Mouse (Mus musculus): ENCODE results near the gene Bphl. TPM values are rescaled to one million over a fixed set of nuclear protein-coding genes. Genes with fewer than 3 reads are reported as not detected.
"Not testable (repeated sequence)": the region's sequence is repeated elsewhere in the genome, so short reads cannot be mapped to it uniquely, and the experiment has no call there.

Gene Bphl
- polyA plus RNA-seq, 1 experiment from 2014 or later, result 39.9 TPM

- Histone ChIP-seq H3K4me3 (peak within 1 kb of the TSS; percentile 67), H3K9ac (peak within 1 kb of the TSS; percentile 91), H3K36me3 (peaks cover 26% of the 10 kb centered on the region), H3K27me3 (replicated peaks) (no peaks in the 10 kb centered on the region), H3K4me2 (peak within 1 kb of the TSS; percentile 87), H3K4me1 (peaks cover 20% of the 10 kb centered on the region), H3K27ac (replicated peaks) (peak within 1 kb of the TSS; percentile 48; the same call in 1 of the 2 replicates), H3K9me3 (no peaks in the 10 kb centered on the region)
- ATAC-seq (ENCODE audit: extremely low read depth, insufficient number of reproducible peaks, low FRiP score, low TSS enrichment), result peak; percentile 80
- WGBS, result 1% methylated on average over 45 of the region's 45 CpGs
Measured at GRCm38 (mm10) chr13:34077492-34078271, 40.3 kb downstream of the Bphl start, which contains the start of gene Tubb2a. Gene Tubb2a (minus strand): TSS chr13:34078007.

- Histone ChIP-seq H3K4me3 (peak overlapping the region; percentile 67), H3K27ac (replicated peaks) (no peak overlapping the region), H3K4me2 (peak overlapping the region; percentile 87), H3K9me3 (no peaks in the 10 kb centered on the region), H3K36me3 (peaks cover 22% of the 10 kb centered on the region), H3K27me3 (replicated peaks) (no peaks in the 10 kb centered on the region), H3K4me1 (peaks cover 18% of the 10 kb centered on the region), H3K9ac (peak overlapping the region; percentile 91)
- 37% methylated on average over 16 of the region's 16 CpGs for whole genome bisulfite sequencing
- no peak; the same call in 1 of the 2 replicates for ATAC-seq (ENCODE audit: extremely low read depth, insufficient number of reproducible peaks, low FRiP score, low TSS enrichment)
Measured at GRCm38 (mm10) chr13:34078500-34079280, 41.3 kb downstream of the Bphl start.

DNA sequence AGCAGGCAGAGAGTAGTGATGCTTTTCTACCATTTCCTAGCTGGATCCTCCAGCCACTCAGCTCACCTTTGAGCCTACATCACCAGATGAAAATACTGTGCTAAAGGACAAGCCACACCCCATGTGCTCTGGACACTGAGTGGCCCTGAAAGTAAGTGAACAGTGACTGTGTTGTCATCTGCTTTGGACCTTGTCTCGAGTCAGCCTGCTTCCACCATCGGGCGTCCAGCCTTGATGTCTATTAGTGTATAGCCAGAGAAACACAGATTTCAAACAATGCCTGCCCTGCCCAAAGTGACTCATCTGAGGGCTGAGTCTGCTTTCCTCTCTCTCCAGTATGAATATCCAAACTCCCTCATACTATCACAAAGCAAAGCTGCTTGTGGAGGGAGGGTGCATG is 42.4 kb downstream of the Bphl start:
- 58% methylated on average over 3 of the region's 3 CpGs for WGBS
- peaks cover 16% of the 10 kb centered on the region for H3K36me3 ChIP-seq
- no peaks in the 10 kb centered on the region for H3K27me3 ChIP-seq (replicated peaks)
- no peak for ATAC-seq (ENCODE audit: extremely low read depth, insufficient number of reproducible peaks, low FRiP score, low TSS enrichment)
- no peak overlapping the region for H3K27ac ChIP-seq (replicated peaks)
- no peaks in the 10 kb centered on the region for H3K9me3 ChIP-seq
- H3K4me1 ChIP-seq, result peaks cover 18% of the 10 kb centered on the region
- no peak overlapping the region for H3K4me3 ChIP-seq
- no peak overlapping the region for H3K9ac ChIP-seq
- H3K4me2 ChIP-seq, result no peak overlapping the region

DNA sequence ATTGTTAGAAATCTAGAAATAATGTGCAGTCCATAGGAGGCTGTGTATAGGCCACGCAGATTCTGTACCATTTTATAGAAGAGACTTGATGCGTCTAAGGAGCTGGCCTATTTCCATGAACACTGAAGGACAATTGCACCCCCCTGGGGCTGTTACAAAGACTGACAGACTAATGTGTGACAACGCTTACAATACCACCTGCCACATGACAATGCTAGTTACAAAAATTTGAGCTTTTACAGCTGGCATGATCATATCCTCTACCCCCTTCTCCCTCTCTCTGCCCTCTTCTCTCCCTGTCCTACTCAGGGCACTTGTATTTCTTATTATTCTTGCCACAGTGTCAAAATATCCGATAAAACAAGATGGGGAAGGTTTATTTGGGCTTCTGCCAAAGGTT is 44.5 kb downstream of the Bphl start:
- Histone ChIP-seq H3K36me3 (no peaks in the 10 kb centered on the region), H3K4me2 (no peak overlapping the region), H3K9ac (no peak overlapping the region), H3K4me3 (no peak overlapping the region), H3K4me1 (peaks cover 16% of the 10 kb centered on the region), H3K27me3 (replicated peaks) (no peaks in the 10 kb centered on the region), H3K9me3 (no peaks in the 10 kb centered on the region), H3K27ac (replicated peaks) (no peak overlapping the region)
- WGBS, result 78% methylated on average over 4 of the region's 4 CpGs
- ATAC-seq (ENCODE audit: extremely low read depth, insufficient number of reproducible peaks, low FRiP score, low TSS enrichment), result no peak

GRCm38 (mm10) chr13:34084026-34084750 is 46.8 kb downstream of the Bphl start:
- 58% methylated on average over 9 of the region's 9 CpGs for WGBS
- ATAC-seq (ENCODE audit: extremely low read depth, insufficient number of reproducible peaks, low FRiP score, low TSS enrichment), result no peak
- no peaks in the 10 kb centered on the region for H3K9me3 ChIP-seq
- H3K9ac ChIP-seq, result no peak overlapping the region
- no peak overlapping the region for H3K27ac ChIP-seq (replicated peaks)
- H3K36me3 ChIP-seq, result no peaks in the 10 kb centered on the region
- peaks cover 24% of the 10 kb centered on the region for H3K4me1 ChIP-seq
- H3K4me2 ChIP-seq, result no peak overlapping the region
- H3K27me3 ChIP-seq (replicated peaks), result no peaks in the 10 kb centered on the region
- H3K4me3 ChIP-seq, result no peak overlapping the region

DNA sequence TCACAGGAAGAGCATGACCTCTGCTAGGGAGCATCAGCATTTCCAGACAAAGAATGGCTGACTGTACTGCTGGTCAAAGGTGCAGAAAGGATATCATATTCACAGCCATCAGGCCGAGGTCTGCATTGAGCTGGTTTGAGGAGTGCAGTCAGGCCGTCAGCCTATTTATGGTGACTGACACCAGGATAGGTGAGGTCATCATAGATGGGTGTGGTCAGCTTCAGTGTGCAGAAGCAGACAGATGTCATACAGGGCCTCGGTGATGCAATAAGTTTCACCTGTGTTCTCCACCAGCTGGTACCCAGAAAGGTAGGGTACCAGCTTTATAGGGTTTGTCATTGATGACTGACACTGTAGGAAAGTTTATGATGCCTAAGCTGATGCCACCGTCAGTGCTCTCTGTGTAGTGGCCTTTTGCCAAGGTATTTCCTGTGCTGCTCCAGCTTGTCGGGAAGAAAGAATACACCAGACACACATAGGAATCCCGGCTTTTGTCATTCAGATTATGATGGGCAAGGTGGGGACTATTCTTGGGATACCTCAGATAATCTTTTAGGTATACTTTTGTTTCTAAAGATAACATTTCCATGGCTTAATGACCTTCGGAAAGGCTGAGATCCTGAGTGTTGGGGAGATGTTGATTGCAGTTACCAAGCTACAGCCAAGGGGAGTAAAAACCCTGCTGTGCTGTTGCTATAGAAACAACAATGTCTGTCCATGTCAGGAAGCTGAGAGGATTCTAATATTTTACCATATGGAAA is 49.8 kb downstream of the Bphl start:
- Histone ChIP-seq H3K4me3 (no peak overlapping the region), H3K9me3 (no peaks in the 10 kb centered on the region), H3K27me3 (replicated peaks) (no peaks in the 10 kb centered on the region), H3K36me3 (no peaks in the 10 kb centered on the region), H3K4me1 (peaks cover 26% of the 10 kb centered on the region), H3K27ac (replicated peaks) (peak overlapping the region; percentile 38; the same call in 1 of the 2 replicates), H3K4me2 (no peak overlapping the region), H3K9ac (no peak overlapping the region)
- 23% methylated on average over 7 of the region's 7 CpGs for WGBS
- ATAC-seq (ENCODE audit: extremely low read depth, insufficient number of reproducible peaks, low FRiP score, low TSS enrichment), result 0 out of 2 replicates have a peak, but pooled peaks have one; percentile 42

GRCm38 (mm10) chr13:34088201-34088649 is 50.8 kb downstream of the Bphl start:
- not testable (repeated sequence) for H3K4me3 ChIP-seq; H3K27me3 ChIP-seq (replicated peaks); H3K4me2 ChIP-seq; ATAC-seq (ENCODE audit: extremely low read depth, insufficient number of reproducible peaks, low FRiP score, low TSS enrichment); H3K36me3 ChIP-seq; H3K27ac ChIP-seq (replicated peaks); H3K9me3 ChIP-seq; H3K9ac ChIP-seq
- H3K4me1 ChIP-seq, result peaks cover 26% of the 10 kb centered on the region
- 51% methylated on average over 5 of the region's 5 CpGs for WGBS

GRCm38 (mm10) chr13:34088871-34089288 is 51.5 kb downstream of the Bphl start:
- ATAC-seq (ENCODE audit: extremely low read depth, insufficient number of reproducible peaks, low FRiP score, low TSS enrichment), result no peak
- no peaks in the 10 kb centered on the region for H3K27me3 ChIP-seq (replicated peaks)
- H3K27ac ChIP-seq (replicated peaks), result 0 out of 2 replicates have a peak overlapping the region, but pooled peaks have one; percentile 6
- 55% methylated on average over 7 of the region's 7 CpGs for WGBS
- no peak overlapping the region for H3K9ac ChIP-seq
- peaks cover 26% of the 10 kb centered on the region for H3K4me1 ChIP-seq
- no peaks in the 10 kb centered on the region for H3K9me3 ChIP-seq
- H3K36me3 ChIP-seq, result no peaks in the 10 kb centered on the region
- H3K4me2 ChIP-seq, result 0 out of 2 replicates have a peak overlapping the region, but pooled peaks have one; percentile 9
- H3K4me3 ChIP-seq, result no peak overlapping the region

- 0 out of 2 replicates have a peak overlapping the region, but pooled peaks have one; percentile 6 for H3K27ac ChIP-seq (replicated peaks)
- no peak for ATAC-seq (ENCODE audit: extremely low read depth, insufficient number of reproducible peaks, low FRiP score, low TSS enrichment)
- no peaks in the 10 kb centered on the region for H3K27me3 ChIP-seq (replicated peaks)
- H3K9ac ChIP-seq, result no peak overlapping the region
- WGBS, result 44% methylated on average over 3 of the region's 3 CpGs
- no peaks in the 10 kb centered on the region for H3K9me3 ChIP-seq
- H3K4me2 ChIP-seq, result 0 out of 2 replicates have a peak overlapping the region, but pooled peaks have one; percentile 9
- H3K4me1 ChIP-seq, result peaks cover 26% of the 10 kb centered on the region
- H3K4me3 ChIP-seq, result no peak overlapping the region
- no peaks in the 10 kb centered on the region for H3K36me3 ChIP-seq
Measured at GRCm38 (mm10) chr13:34089358-34089757, 52.0 kb downstream of the Bphl start.

Data from heart, embryonic 13.5 days (tissue).